Mouse (Mus musculus): Measurements from ENCODE around the gene Vps13c. TPM values are rescaled to one million over a fixed set of nuclear protein-coding genes. Genes with fewer than 3 reads are reported as not detected.

Vps13c gene
- 10 to 100 TPM; 21.6 to 27.3 TPM for polyA plus RNA-seq (2017; shearing (Covaris generic))

GRCm38 (mm10) chr9:67839981-67840859 is at the start of gene Vps13c:
Gene Vps13c (plus strand): TSS chr9:67840396.
- ATAC-seq: peak; percentile 96

GRCm38 (mm10) chr9:67792405-67792804 is 47.8 kb upstream of the Vps13c start:
- peak; percentile 69 for ATAC-seq

DNA sequence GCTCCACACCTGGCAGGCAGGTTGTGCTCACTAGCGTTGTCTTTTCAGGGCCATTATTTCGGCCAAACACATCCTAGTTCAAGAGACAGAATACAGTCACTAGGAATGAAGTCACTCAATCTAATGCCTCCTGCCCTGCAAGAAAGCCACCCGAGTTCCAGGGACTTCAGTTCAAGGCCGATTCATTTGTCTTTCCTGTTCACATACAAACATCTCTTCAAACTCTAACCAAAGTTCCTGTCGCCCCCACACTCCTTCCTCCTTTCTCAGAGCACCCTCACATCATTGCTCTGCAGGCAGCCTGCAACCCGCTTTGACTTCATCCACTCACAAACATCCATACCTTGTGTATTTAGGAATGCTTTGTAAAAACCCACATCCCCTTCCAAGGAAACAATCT is 46.7 kb upstream of the Vps13c start:
- peak; percentile 59 for ATAC-seq

DNA sequence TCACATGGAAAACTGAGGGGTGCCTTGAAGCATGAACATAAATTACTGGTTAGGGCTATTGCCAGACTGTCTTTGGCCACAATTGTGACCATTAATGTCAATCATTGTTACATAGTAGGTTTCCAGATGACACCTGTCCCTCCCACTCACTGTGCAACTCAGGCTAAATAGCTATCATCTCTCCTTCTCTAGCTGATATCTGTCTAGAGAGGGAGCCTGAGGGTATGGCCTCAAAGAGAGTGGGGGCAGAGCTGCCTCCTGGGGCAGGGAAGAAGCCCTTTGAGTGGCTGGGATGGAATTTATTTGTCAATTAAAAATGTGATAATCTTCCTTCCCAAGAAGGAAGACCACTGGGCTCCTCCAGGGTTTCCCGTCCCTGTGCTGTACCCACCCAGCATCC is 46.0 kb upstream of the Vps13c start:
- ATAC-seq: no peak

DNA sequence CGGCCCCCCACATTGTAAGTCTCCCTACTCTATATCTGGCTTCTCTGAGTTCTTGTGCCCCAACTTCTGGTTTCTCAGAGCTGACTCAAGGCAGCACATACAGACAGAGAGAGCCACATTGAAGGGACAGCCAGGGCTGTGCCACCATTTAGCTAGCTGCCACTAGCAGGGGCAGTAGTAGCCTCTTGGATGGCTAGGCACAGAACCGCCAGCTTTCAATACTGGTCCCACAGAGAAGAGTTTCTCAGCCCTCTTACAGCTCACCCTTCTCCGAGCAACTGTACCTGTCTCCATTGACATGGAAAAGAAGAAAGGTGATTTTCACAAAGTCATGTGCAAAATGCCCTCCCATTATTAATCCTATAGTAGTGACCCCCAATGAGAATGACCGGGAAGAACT is 45.5 kb upstream of the Vps13c start:
- ATAC-seq: no peak

DNA sequence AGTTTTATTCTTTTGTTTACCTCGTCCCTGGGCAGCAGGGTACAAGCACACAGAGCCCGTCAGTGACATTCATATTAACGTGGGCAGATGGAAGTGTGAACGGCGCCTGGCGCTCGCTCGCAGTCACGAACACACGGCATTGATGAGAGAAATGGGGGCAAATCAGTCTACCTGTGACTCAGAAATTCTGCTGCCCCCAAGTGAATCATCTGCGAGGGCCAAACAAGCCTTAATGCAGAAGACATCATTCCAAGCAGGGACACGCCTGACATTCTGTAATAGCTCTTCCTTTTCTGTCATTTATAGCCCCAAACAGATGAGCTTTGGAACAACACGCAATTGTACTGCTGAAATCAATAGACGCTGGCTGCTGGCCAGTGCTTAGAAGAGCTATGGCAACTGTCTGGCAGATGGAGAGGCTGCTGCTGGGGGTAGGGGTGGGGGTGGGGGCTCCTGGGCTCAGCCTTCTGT is 45.0 kb upstream of the Vps13c start:
- no peak for ATAC-seq

GRCm38 (mm10) chr9:67799078-67799819 is 40.9 kb upstream of the Vps13c start:
- peak; percentile 96 for ATAC-seq

DNA sequence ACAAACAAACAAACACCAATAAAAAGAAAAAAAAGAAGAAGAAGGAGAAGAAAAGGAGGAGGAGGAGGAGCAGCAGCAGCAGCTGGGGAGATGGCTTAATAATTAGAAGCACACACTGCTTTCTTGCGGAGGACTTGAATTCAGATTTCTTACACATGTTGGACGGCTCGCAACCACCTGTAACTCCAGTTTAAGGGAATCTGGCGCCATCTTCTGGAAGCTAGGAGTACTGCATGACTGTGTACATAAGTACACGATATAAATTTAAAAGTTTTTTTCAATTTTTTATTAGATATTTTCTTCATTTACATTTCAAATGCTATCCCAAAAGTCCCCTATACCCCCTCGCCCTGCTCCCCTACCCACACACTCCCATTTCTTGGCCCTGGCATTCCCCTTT is 38.0 kb upstream of the Vps13c start:
- no peak for ATAC-seq

DNA sequence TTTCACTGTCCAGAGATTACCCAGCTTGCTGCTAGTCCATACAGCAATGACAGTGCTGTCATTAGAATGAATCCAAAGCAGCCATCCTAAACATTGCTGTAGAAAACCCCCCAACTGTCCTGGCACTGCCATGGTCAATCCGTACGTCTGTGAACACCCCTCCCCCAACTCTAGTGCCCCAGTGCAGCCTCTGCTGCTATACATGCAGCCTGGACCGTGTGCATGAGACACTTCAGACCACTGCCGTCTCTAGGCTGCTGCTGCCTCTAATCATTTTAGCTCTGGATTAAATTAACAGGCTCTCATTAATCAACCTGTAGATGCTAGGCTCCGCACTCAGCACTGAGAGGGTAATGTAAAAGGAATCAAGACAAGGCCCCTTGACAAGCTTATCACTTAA is 33.2 kb upstream of the Vps13c start:
- no peak for ATAC-seq

- no peak for ATAC-seq
These were observed 29.7 kb upstream of the Vps13c start for GRCm38 (mm10) chr9:67810527-67810926.

- no peak for ATAC-seq
These were observed 29.1 kb upstream of the Vps13c start for GRCm38 (mm10) chr9:67811116-67811515.

DNA sequence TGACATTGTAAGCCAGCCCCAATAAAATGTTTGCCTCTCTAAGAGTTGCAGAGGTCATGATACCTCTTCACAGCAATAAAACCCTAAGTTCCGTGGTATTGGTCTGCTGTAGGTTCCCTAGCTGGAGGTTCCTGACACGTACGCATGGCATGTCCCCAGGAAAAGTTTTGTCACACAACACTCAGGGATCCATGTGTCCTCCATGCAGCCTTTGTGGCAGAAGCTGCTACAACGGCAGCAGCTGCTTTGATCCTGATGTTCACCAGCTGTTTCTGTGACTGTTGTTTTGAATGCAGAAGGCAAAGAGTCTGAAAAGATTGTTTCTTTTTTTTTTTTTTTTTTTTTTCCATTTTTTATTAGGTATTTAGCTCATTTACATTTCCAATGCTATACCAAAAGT is 27.0 kb upstream of the Vps13c start:
- no peak for ATAC-seq

GRCm38 (mm10) chr9:67813665-67814337 is 26.4 kb upstream of the Vps13c start:
- peak; percentile 90 for ATAC-seq

DNA sequence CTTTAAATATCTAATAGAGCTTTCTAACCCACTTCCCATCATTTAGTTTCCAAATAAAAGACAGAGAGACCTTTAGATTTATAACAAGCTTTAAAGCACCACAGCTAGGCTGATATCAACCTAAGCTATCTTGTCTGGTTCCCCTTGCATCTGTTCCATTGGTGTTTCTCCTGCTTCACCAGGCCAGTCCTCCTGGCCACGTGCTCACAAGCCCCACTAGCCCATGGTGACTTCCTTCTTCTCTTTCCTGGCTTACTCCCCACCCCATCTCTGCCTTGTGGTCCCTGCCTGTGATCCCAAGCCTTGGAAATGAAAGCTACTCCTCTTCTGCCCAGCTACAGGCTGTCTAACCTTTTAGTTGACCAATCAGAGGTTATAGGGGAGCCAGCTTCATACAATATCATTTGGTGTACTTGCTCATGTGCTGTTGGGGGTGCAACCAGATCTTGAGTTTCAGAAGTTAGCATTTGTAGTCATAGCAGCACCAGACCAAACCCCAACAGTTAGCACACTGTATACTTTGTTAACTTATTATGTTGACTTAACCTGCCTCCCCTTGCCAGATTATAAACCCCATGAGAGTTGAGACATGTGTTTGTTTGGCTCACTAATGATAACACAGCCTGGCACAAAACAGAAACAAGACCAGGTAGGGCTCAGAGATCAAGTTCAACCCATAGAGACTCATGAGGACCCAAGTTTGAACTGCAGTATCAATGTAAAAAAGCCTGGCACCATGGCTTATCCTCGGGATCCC is 23.8 kb upstream of the Vps13c start:
- ATAC-seq: no peak

DNA sequence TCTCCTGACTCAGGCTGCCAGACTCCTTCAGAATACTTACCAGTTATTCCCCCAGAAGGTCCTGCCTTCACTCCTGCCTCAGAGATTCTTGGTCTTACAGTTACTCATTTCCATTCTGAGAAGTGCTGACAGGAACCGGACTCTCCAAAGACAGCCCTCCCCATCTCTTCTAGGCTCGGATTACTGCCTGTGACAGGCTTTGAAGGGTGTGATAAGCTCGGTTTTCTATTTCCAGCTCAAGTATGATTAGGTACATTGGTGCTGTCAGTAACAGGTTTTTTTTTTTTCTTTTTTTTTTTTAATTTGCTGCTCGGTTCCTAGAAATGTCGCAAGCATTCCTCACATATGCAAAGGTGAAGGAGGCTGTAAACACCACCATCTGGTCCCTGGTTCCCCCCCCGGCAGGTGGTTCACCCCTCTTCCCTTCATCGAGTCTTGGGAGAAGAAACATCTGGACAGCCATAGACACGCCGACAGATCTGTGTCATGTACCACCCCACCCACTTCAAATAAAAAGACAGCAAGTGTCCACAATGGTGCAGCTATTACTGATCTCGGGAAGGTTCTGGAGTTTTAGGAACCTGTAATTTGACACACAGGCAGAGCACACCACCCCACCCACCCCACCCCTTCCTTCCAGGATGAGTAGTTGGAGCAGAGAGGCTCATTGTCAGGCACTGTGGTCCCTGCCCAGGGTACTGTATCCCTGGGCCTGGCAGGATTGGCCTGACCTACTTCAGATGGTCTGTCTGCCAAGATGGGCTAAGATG is 22.1 kb upstream of the Vps13c start:
- ATAC-seq: no peak

DNA sequence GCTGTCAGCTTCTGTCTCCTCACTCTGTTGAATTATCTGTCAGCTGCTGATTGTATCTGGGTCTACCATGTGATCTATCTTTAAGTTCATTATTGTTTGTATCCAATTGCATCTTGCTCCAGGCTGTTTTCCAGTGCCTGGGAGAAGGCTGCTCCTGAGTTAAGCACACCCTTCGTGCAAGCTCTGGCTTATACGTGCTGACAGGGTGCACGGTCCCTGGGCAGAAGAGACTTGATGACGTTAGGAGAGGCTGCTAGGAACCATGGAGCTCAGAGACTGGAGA is 21.6 kb upstream of the Vps13c start:
- no peak for ATAC-seq

GRCm38 (mm10) chr9:67823131-67823530 is 17.1 kb upstream of the Vps13c start:
- no peak for ATAC-seq

DNA sequence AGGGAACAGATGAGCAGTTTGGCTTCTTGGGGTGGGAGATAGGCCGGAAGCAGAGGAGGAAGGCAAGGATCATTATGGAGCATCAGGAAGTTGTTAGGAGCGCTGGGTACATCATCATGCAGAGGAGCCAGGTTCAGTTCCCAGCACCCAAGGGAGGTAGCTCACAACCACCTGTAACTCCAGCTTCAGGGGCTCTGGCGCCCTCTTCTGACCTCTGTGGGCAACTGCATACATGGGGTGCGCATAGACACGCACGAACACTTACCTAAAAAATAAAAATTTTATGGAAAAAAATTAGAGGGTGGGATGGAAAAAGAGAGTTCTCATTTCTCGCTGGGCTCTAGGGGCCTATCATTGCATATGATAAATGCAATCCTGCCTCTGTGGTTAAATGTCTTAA is 14.7 kb upstream of the Vps13c start:
- ATAC-seq: no peak

DNA sequence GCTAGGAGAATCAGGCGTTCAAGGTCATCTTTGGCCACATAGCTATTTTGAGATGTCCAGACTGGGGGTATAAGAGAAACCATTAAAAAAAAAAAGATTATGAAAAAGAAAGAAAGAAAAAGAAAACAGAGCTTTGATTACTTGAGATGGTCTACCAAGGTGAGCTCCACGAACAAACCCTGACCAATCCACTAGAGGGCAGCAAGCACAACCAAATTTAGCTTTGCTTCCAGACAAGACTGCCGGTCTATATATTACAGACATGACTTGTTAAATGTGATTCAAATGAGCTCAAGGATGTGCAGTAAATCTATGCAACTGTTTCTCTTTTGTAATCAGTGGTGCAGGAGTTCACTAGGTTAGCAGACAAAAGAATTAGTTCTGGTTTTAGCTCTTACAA is 12.0 kb upstream of the Vps13c start:
- peak; percentile 77 for ATAC-seq

DNA sequence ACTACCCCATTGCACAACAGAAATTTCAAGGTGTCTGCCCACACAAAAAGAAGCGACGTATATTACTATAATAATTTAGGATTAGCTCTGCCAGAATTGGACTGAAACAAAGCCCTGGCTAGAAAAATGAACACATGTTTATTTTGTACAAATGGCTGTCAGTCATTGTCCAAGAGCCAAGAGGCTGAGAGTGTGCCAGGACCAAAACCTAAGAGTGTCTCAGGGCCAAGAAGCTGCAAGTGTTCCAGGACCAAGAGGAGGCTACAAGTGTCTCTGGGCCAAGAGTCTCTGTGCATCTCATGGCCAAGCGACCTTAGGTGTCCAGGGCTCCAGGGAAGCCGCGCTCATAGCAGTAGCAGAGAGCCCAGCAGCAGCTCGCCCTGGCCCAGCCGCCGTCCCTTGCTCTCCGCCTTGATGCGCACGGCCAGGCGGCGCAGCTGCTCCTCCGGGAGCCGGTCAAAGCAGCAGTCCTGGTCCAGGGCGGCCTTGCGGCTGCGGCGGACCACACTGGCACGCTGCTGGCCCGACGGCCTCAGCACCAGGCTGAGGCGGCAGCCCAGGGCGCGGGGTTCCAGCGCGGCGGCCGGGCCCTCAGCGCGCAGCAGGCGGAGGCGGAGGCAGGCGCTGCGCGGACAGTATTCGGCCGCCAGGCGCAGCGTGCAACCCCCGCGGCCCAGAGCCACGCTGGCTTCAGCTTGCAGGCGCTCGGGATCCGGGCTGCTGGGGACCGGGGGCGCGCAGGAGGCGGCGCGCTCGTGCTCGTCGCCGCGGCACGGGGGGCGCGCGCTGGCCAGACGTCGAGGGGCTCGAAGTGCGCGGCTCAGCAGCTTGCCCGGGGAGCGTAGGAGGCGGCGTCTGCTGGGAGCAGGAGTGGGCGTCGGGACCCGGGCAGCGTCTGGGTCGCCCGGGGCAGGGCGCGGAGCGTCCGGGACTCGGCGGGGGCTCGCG is 9.5 kb upstream of the Vps13c start:
- ATAC-seq: peak; percentile 20
